Mouse (Mus musculus) bone marrow macrophage, adult 2 months (primary cell): ENCODE results near the gene Phf11a.
"Not testable (repeated sequence)": the region's sequence is repeated elsewhere in the genome, so short reads cannot be mapped to it uniquely, and the experiment has no call there.

Experiments used
- CTCF ChIP-seq: IDR thresholded peaks from 2 replicates; pipeline ENCODE4 v1.5.1; 2012; ENCODE audit warnings: low read depth, mild to moderate bottlenecking, low read length, moderate library complexity
- POLR2A ChIP-seq: IDR thresholded peaks from 2 replicates; pipeline ENCODE4 v1.6.1; 2012; ENCODE audit warnings: mild to moderate bottlenecking, low read depth, low read length, borderline replicate concordance

DNA sequence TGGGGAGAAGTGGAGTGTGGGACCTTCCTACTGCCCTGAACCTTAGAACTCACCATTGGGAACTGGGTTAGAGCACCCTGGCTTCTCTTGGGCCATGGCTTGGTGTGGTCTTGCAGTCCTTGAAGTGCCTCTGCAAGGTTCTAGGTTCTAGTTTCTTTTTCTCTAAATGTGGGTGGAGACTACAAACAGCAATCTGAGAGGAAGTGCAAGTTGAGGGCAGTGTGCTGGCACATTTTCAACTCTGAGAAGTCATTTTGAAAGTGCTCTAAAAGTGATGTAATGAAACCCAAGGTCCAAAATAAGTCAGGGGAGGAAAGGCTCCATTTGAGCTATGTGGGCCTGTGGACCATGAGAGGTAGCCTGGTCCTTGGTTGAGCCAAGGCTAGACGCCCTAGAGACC is at the start of gene Phf11a:
- TF ChIP-seq CTCF, POLR2A: not testable (repeated sequence)
